Mouse (Mus musculus) naive thymus-derived CD4-positive, alpha-beta T cell, adult 2 months (primary cell): ENCODE measurements around the gene Tssk6.

Source experiments
- DNase-seq: peaks from one replicate; pipeline ENCODE4 v3.0.0-alpha.2; 2011; ENCODE audit warnings: low read depth

The Tssk6 gene

GRCm38 (mm10) chr8:69902163-69903062 lies at the start of gene Tssk6, which contains the start of the genes Ndufa13 and Yjefn3:
Gene Tssk6, plus strand, starts transcription at chr8:69902184.
Gene Ndufa13, minus strand, starts transcription at chr8:69902558.
Gene Yjefn3, minus strand, starts transcription at chr8:69902712.
- no peak for DNase-seq

- no peak for DNase-seq
Measured at GRCm38 (mm10) chr8:69853869-69854268, 48.1 kb upstream of the Tssk6 start.

- DNase-seq = no peak
Measured at GRCm38 (mm10) chr8:69860807-69861206, 41.2 kb upstream of the Tssk6 start.

DNA sequence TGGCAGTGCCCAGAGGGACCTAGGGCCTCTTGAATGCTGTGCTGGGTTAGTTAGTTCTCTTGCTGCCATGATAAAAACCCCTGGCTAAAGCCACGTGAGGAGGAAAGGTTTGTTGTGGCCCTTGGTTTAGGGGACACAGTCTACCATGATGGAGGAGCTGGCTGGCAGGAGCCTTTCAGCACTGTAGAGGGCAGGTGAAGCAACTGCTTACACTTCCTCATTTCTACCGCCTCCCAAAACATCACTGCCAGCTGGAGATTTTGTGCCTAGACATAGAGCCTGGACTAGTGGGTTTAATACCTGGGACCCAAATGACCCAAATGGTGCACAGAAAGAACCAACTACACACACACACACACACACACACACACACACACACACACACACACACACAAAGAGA lies 40.7 kb upstream of the Tssk6 start:
- DNase-seq = no peak

DNA sequence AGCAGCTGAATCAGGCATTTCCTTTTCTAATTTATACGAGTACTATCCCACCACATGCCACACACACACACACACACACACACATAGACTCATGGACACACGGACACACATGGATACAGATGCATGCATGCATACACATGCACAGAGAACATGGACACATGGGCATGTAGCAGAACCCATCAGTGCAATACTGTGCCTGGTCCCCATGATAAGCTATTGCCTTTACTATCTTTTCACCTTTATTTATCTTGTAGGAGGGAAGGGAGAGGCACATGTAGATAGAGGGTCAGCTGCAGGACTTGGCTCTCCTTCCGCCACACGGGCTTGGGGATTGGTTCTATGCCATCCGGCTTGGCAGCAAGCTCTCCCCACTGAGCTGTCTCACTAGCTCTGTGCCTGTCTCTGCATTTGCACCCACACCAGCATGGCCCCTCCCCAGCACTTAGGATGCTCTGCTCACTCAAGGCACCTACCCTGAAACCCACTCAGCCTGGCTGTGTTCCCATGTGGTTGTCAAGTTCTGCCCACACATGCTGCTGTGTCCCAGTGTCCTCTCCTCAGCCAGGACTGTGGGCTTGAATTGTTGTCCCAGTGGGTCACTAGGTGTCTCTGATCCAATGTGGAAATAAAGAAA lies 38.5 kb upstream of the Tssk6 start:
- no peak for DNase-seq

GRCm38 (mm10) chr8:69864180-69864579 lies 37.8 kb upstream of the Tssk6 start:
- DNase-seq = no peak

- no peak for DNase-seq
Measured at GRCm38 (mm10) chr8:69867696-69868326, 34.2 kb upstream of the Tssk6 start.

GRCm38 (mm10) chr8:69870003-69870765 lies 31.8 kb upstream of the Tssk6 start:
- no peak for DNase-seq

DNA sequence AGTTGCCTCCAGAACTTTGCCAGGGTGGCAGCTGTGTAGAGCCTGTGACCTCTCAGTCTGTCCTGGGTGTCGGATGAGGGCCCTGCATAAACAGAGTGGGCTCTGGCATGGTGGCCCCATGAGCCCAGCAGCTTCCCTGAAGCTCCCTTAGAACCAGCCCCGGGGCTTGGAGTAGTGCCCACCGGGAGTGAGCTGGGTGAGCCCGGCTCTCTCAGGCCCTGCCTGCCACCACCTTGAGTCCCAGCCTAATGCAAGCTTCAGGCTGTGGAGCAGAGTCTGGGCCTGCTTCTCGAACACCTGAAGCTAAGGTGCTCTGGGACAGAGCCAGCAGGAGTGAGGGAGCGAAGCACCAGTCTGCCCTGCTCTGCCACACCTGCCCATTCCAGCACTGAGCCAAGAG lies 31.1 kb upstream of the Tssk6 start:
- DNase-seq = no peak

GRCm38 (mm10) chr8:69874155-69874554 lies 27.8 kb upstream of the Tssk6 start:
- DNase-seq = peak; percentile 75

- no peak for DNase-seq
Measured at GRCm38 (mm10) chr8:69874654-69875053, 27.3 kb upstream of the Tssk6 start.

- no peak for DNase-seq
Measured at GRCm38 (mm10) chr8:69876097-69876496, 25.9 kb upstream of the Tssk6 start.

DNA sequence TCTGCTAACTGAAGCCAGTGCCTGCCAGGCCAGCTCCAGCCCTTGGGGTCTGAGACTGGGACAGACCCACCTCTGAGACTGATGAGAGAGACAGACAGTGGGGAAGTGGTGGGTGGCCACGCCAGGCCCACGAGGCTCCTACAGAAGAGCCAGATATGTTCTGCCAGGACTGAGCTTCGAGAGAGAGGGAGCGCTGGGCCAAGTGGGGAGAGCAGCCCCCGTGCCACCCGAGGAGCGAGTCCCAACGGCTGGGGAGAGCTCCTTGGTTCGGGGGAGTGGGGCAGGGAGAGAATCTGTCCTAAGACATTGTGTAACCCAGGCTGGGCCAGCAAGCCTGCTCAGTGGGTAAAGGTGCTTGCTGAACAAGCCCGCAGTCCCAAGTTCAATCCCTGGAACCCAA lies 25.0 kb upstream of the Tssk6 start:
- DNase-seq = no peak

DNA sequence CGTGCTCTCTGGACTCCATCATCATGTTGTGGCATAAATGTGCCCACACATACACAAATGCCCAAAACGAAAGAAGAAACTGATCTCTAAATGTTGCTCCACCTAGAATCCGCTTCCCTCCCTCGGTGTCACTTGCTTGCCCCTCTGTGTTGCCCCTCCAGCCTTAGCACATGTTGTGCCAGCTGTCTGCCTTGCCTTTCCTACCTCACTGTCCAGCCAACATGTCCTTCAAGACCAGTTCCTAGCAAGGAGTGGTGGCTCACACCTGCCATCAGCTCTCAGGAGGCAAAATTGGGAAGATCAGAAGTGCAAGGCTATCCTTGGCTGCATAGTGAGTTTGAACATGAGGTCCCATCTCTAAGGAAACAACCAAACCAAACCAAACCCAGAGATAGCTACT lies 24.6 kb upstream of the Tssk6 start:
- DNase-seq = no peak

- no peak for DNase-seq
Measured at GRCm38 (mm10) chr8:69877992-69878391, 24.0 kb upstream of the Tssk6 start.

DNA sequence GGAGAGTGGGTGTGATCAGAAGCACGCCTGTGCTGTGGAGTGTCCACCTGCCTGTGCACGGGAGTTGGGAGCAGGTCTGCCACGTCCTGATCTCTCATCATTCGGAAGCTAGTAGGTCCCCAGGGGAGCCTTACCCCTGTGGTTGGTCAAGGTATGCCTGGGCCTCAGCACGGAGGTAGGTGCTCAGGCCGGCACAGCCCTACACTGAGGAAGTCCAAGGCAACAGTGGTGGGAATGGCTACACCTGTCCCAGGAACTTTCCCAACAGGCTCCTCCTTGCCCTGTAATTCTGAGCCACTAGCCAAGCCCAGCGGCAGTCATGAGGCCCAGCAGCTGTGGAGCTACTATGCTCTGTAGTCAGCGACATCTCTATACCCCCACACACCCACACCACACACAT lies 22.3 kb upstream of the Tssk6 start:
- no peak for DNase-seq

GRCm38 (mm10) chr8:69880841-69881240 lies 21.1 kb upstream of the Tssk6 start:
- DNase-seq = no peak

DNA sequence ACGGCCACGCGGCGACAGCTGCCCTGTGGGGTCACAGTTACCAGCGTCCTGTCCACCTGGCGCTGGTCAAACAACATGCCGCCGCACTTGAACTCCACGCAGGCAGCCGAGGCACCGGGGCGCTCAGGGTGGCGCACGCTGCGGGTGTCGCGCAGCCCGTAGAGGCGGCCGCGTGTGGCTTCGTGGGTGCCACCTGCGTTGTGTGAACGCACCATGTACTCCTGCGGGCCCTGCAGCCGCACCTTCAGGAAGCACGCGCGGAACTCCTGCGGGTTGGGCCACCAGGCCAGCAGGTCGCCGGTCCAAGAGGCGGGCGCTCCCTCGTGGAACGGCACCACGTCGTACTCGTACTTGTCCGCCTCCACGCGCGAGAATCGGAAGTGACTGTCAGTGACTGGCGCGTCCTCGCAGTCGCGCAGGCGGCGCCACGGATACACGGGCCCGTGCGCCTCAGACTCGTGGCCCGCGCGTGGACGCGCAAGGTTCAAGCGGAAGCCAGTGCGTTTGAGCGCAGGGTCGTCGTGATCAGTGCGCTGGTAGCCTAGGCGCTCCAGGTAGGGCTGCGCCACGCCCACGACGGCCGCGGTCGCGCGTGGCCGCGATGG lies 20.6 kb upstream of the Tssk6 start:
- DNase-seq = no peak

- DNase-seq = peak; percentile 63
Measured at GRCm38 (mm10) chr8:69882021-69882756, 19.8 kb upstream of the Tssk6 start.

- DNase-seq = no peak
Measured at GRCm38 (mm10) chr8:69882833-69883600, 19.0 kb upstream of the Tssk6 start.
